Mouse (Mus musculus) midbrain, embryonic 11.5 days (tissue): ENCODE measurements at regions not wholly inside any gene's neighbourhood (a gene's known extent, or its start where the extent isn't known, plus 50 kb on each side); places are given as distances from the start of the nearest gene placed in this dataset.

Experiments used
- ATAC-seq: fragments of 200-750 bp; cut with Nextera tagmentation; 2 replicates; pipeline ENCODE4 v1.8.0; 2017; ENCODE audit warnings: moderate TSS enrichment, moderate library complexity; ENCODE audit not compliant: low FRiP score
- DNase-seq: peaks from one replicate; pipeline ENCODE4 v3.0.0; 2015; ENCODE audit warnings: low spot score; ENCODE audit errors: missing footprints
- H3K27ac ChIP-seq: fragments of 300-500 bp; sonication (generic); 2 replicates; pipeline ENCODE4 v1.5.1; 2014; ENCODE audit warnings: low read depth, low read length
- H3K27me3 ChIP-seq: fragments of 300-500 bp; sonication (generic); 2 replicates; pipeline ENCODE4 v1.6.1; 2014; ENCODE audit warnings: mild to moderate bottlenecking, low read length, moderate library complexity, mixed read lengths; ENCODE audit not compliant: control insufficient read depth, insufficient read depth
- H3K36me3 ChIP-seq: fragments of 300-500 bp; sonication (generic); 2 replicates; pipeline ENCODE4 v1.6.1; 2014; ENCODE audit warnings: mild to moderate bottlenecking, low read length, moderate library complexity, mixed read lengths; ENCODE audit not compliant: control insufficient read depth, insufficient read depth
- H3K4me1 ChIP-seq: fragments of 300-500 bp; sonication (generic); 2 replicates; pipeline ENCODE4 v1.6.1; 2014; ENCODE audit warnings: low read length; ENCODE audit not compliant: control insufficient read depth, insufficient read depth
- H3K4me2 ChIP-seq: fragments of 300-500 bp; sonication (generic); 2 replicates; pipeline ENCODE4 v1.6.1; 2014; ENCODE audit warnings: mild to moderate bottlenecking, moderate library complexity
- H3K4me3 ChIP-seq: fragments of 300-500 bp; sonication (generic); 2 replicates; pipeline ENCODE4 v1.5.1; 2014; ENCODE audit warnings: low read depth, low read length
- H3K9ac ChIP-seq: fragments of 300-500 bp; sonication (generic); 2 replicates; pipeline ENCODE4 v1.6.1; 2014; ENCODE audit warnings: low read length
- H3K9me3 ChIP-seq: fragments of 300-500 bp; sonication (generic); 2 replicates; pipeline ENCODE4 v1.6.1; 2016; ENCODE audit warnings: low read length; ENCODE audit not compliant: control insufficient read depth
- WGBS: fragments of 180-500 bp; shearing (Covaris S2); extraction: QIAGEN DNeasy Blood & Tissue Kit; methylation state at CpG from one replicate; pipeline ENCODE4 v1.1.7; 2014; 5-methylcytosine and 5-hydroxymethylcytosine counted together

DNA sequence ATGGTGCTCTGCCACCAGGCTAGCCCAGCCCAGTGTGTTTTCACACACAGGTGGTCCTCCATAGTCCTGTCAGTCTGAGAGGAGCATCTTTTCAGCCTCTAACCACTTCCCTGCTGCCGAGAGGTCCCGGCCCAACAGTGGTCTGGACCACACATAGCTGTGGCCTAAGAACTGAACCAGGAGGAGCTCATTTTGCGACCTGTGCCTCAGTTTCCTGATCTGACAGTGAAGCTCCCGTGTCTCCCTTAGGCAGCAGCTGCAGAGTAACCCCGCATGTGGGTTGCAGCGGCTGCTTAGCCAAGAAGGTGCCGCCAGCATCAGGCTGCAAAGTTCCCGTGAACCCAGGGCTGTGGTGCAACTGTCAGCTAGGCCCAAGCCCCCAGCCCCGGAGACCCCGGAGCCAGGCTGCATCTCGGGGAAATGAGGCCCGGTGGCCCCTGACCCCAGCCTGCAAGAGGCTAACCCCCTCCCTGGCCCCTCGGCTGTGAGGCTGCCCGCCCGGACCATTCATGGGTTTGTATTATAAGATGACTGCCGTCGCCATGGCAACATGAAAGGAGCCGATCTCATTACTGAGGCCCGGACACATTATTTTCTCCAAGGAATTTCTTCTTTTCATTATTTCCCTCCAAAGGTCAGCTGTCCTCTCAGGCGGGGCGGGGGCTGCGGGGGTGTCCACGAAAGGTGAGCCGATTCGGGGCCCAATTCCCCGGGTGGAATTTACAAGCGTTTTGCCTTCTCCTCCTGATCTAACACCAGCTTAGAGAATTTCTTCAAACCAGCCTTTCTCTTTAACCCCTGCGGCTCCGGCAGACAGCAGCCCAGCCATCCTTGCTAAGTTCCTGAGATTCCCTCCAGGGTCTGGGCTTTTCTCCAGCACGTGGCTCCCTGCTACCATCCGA lies 152.6 kb upstream of the Gm26897 start:
- DNase-seq (peak; percentile 98), ATAC-seq (peak; percentile 88)
- no peaks in the 10 kb centered on the region for H3K27me3 ChIP-seq
- H3K4me1 ChIP-seq, result peaks cover 64% of the 10 kb centered on the region
- no peaks in the 10 kb centered on the region for H3K9me3 ChIP-seq
- no peaks in the 10 kb centered on the region for H3K36me3 ChIP-seq
- H3K4me2 ChIP-seq, result peak overlapping the region; percentile 27
- 2% methylated on average over 31 of the region's 31 CpGs for WGBS
- peak overlapping the region; percentile 46 for H3K9ac ChIP-seq
- peak overlapping the region; percentile 19 for H3K4me3 ChIP-seq
- H3K27ac ChIP-seq, result peak overlapping the region; percentile 88

DNA sequence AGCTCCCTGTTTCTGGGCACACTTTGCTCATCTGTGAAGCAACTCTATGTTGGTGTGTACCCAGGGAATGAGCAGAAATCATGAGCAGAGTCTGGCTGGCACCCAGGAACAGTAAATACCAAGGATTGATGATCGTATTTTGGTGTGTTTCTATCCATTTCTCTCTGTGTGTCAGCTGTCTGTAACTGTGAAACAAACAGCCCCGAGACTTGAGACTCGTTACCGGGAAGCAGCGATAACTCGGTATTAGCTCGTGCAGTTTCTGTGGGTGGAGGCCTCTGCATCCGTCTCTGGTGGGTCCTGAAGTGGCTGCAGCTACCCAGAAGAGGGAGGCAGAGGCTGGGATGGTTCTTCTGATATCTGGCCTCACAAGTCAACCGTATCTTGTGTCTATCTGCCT lies 151.7 kb upstream of the Gm26897 start:
- H3K27ac ChIP-seq, result peak overlapping the region; percentile 88
- peaks cover 57% of the 10 kb centered on the region for H3K4me1 ChIP-seq
- H3K27me3 ChIP-seq, result no peaks in the 10 kb centered on the region
- ATAC-seq (no peak), DNase-seq (no peak)
- H3K36me3 ChIP-seq, result no peaks in the 10 kb centered on the region
- no peaks in the 10 kb centered on the region for H3K9me3 ChIP-seq
- H3K4me3 ChIP-seq, result peak overlapping the region; percentile 19; the same call in 1 of the 2 replicates
- peak overlapping the region; percentile 27 for H3K4me2 ChIP-seq
- WGBS, result 14% methylated on average over 9 of the region's 9 CpGs
- peak overlapping the region; percentile 22 for H3K9ac ChIP-seq

DNA sequence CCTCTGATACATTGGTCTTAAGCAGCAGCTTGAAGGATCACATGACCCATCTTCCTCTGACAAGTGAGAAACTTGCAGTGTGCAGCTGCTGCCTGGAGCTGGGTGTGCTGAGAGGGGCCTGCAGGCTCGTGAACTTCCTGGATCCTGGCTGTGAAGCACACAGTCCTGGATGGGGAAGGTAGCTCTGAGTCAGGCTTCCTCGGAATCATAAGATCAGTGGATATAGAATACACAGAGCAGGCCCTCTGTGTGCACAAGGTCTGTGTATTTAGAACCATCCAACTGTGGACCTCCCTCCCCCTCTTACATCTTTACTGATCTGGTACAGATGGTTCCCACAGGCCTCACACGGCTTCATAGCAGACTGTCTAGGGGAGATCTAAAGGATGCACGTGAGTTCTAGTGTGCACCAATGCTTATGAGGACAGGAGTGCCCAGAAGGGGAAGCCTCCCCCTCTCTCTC lies 143.1 kb upstream of the Gm26897 start:
- Histone ChIP-seq H3K9ac (peak overlapping the region; percentile 34), H3K4me1 (peaks cover 28% of the 10 kb centered on the region), H3K36me3 (no peaks in the 10 kb centered on the region), H3K4me3 (no peak overlapping the region), H3K27me3 (no peaks in the 10 kb centered on the region), H3K9me3 (no peaks in the 10 kb centered on the region), H3K27ac (peak overlapping the region; percentile 63), H3K4me2 (no peak overlapping the region)
- peak; percentile 42; the same call in 1 of the 2 replicates for ATAC-seq
- DNase-seq, result no peak
- 25% methylated on average over 4 of the region's 4 CpGs for WGBS

- no peaks in the 10 kb centered on the region for H3K9me3 ChIP-seq
- ATAC-seq (no peak), DNase-seq (no peak)
- H3K4me3 ChIP-seq, result no peak overlapping the region
- no peak overlapping the region for H3K4me2 ChIP-seq
- WGBS, result 74% methylated on average over 4 of the region's 4 CpGs
- no peaks in the 10 kb centered on the region for H3K27me3 ChIP-seq
- H3K36me3 ChIP-seq, result no peaks in the 10 kb centered on the region
- H3K9ac ChIP-seq, result no peak overlapping the region
- peaks cover 46% of the 10 kb centered on the region for H3K4me1 ChIP-seq
- H3K27ac ChIP-seq, result no peak overlapping the region
Measured at GRCm38 (mm10) chr5:111592807-111593206, 140.9 kb upstream of the Gm26897 start.

DNA sequence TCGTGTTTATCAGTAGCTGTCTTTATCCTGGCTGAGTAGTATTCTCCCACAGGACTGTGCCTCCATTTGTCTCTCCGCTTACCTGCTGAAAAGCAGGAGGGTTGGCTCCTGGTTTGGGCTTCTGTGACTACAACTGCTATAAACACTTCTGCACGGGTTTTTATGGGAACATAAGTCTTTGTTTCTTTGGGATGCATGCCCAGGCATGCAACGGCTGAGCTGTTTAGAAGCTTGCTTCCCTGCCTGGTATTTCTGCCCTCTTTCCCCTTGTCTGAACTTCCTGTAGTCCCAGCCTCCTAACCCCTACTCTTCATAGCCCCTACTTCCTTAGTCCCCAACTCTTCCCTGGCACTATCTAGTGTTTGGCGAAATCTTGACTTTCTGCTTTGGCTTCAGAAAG lies 139.6 kb upstream of the Gm26897 start:
- Histone ChIP-seq H3K9me3 (no peaks in the 10 kb centered on the region), H3K4me3 (no peak overlapping the region), H3K4me2 (no peak overlapping the region), H3K27ac (no peak overlapping the region), H3K36me3 (no peaks in the 10 kb centered on the region), H3K27me3 (no peaks in the 10 kb centered on the region), H3K9ac (no peak overlapping the region), H3K4me1 (peaks cover 58% of the 10 kb centered on the region)
- ATAC-seq (no peak), DNase-seq (no peak)
- WGBS, result 92% methylated on average over 5 of the region's 5 CpGs

DNA sequence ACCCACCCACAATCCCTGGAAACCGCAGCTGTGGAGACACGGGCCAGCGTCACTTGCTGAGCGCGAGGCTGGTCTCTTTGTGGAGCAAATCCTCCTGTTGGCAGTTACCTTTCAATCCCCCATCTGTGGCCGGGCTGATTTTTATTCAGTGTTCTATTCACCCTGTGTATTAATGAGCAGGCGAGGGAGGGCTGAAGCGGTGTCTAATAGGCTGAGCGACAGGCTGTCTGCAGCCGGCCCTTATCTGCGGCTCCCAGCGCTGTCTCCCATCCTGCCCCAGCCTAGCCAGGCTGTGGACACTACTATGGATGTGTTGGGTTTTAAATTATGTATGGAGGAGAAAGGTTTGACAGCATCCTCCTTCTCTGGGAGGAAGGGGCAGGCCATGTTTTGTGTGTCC lies 138.3 kb upstream of the Gm26897 start:
- DNase-seq (peak; percentile 89), ATAC-seq (peak; percentile 92)
- H3K27me3 ChIP-seq, result no peaks in the 10 kb centered on the region
- no peaks in the 10 kb centered on the region for H3K9me3 ChIP-seq
- H3K4me2 ChIP-seq, result no peak overlapping the region
- 15% methylated on average over 12 of the region's 12 CpGs for WGBS
- H3K4me1 ChIP-seq, result peaks cover 61% of the 10 kb centered on the region
- H3K4me3 ChIP-seq, result no peak overlapping the region
- H3K9ac ChIP-seq, result peak overlapping the region; percentile 30; the same call in 1 of the 2 replicates
- peak overlapping the region; percentile 92 for H3K27ac ChIP-seq
- H3K36me3 ChIP-seq, result no peaks in the 10 kb centered on the region

- Histone ChIP-seq H3K9ac (peak overlapping the region; percentile 43; the same call in 1 of the 2 replicates), H3K4me2 (no peak overlapping the region), H3K4me3 (no peak overlapping the region), H3K36me3 (no peaks in the 10 kb centered on the region), H3K9me3 (no peaks in the 10 kb centered on the region), H3K4me1 (peaks cover 60% of the 10 kb centered on the region), H3K27ac (peak overlapping the region; percentile 58), H3K27me3 (no peaks in the 10 kb centered on the region)
- no peak for DNase-seq
- ATAC-seq, result no peak
- 36% methylated on average over 2 of the region's 2 CpGs for WGBS
Measured at GRCm38 (mm10) chr5:111597733-111598132, 136.0 kb upstream of the Gm26897 start.

DNA sequence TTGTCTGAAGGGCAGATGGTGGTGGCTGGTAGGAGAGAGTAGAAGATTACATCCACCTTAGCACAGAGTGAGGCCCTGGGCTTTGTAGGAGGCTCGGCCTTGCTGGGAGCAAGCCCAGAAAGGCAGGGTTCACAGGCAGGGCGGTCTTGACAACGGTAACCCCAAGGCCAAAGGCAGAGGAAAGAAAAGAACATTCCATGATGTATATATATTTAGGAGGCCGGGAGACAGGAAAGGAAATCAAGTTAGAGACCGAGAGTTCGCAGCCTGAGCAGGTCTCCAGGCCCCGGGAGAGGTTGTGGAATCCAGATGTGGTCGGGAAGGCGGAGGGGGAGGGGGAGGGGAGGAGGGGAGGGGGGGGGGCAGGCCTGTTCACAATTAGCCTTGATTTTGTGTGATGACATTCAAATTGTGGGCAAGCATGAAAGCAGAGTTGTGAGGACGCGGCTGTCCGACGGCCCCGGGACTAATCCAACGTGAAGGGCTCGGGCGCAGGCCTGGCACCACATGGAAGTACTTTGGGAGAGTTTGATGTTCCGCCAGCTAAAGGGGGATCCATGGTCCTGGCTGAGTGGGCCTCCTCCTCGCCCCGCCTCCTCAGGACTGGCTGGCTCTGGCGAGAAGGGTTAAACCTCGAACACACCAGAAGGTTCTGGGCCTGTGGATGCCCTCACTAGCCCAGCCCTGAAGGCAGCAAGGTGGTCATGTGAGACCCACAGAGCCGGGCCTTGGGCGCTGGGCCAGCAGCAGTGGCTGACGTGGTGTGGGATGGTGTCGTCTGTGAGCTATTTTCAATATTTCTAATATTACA lies 131.8 kb upstream of the Gm26897 start:
- no peak for ATAC-seq
- 61% methylated on average over 24 of the region's 26 CpGs for WGBS
- Histone ChIP-seq H3K27ac (no peak overlapping the region), H3K4me1 (peaks cover 32% of the 10 kb centered on the region), H3K4me3 (no peak overlapping the region), H3K4me2 (no peak overlapping the region), H3K27me3 (no peaks in the 10 kb centered on the region), H3K9me3 (no peaks in the 10 kb centered on the region), H3K9ac (no peak overlapping the region), H3K36me3 (no peaks in the 10 kb centered on the region)
- no peak for DNase-seq

DNA sequence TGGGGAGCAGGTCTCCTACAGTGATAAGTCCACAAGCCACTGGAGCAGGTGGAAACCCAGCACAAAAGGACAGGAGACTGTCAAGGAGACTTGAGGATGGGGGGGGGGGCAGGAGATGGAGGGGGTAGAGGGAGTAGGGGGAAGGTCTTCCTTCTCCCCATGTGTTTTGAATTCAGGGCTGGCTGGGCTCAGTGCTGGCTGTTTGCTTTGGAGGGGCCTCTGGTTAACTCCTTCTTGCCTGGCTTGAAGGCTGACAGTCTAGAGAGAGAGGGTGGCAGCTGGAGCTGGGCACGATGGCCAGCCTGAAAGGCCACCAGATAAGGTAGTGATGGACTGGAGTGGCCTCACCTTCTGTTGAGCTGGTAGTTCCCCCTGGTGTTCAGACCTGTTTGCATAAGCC lies 120.0 kb upstream of the Gm26897 start:
- no peak overlapping the region for H3K4me2 ChIP-seq
- ATAC-seq, result no peak
- WGBS, result 53% methylated on average over 1 of the region's 1 CpGs
- no peak overlapping the region for H3K27ac ChIP-seq
- H3K27me3 ChIP-seq, result no peaks in the 10 kb centered on the region
- no peak overlapping the region for H3K9ac ChIP-seq
- no peaks in the 10 kb centered on the region for H3K4me1 ChIP-seq
- no peaks in the 10 kb centered on the region for H3K36me3 ChIP-seq
- peaks cover 3% of the 10 kb centered on the region; the same call in 1 of the 2 replicates for H3K9me3 ChIP-seq
- H3K4me3 ChIP-seq, result no peak overlapping the region
- DNase-seq, result no peak
